Mouse (Mus musculus) embryonic fibroblast, embryonic 13.5 days (primary cell): ENCODE measurements at regions not wholly inside any gene's neighbourhood (a gene's known extent, or its start where the extent isn't known, plus 50 kb on each side); places are given as distances from the start of the nearest gene placed in this dataset.

Source experiments
- H3K27ac ChIP-seq: 2 replicates; pipeline ENCODE4 v1.5.1; 2012; ENCODE audit warnings: low read length, control low read depth, inconsistent platforms; ENCODE audit not compliant: insufficient read depth
- H3K4me1 ChIP-seq: 2 replicates; pipeline ENCODE4 v1.6.1; 2011; ENCODE audit warnings: low read length; ENCODE audit not compliant: control insufficient read depth, insufficient read depth
- H3K4me3 ChIP-seq: 2 replicates; pipeline ENCODE4 v1.5.1; 2011; ENCODE audit warnings: mild to moderate bottlenecking, control low read depth, low read length; ENCODE audit not compliant: insufficient read depth
- CTCF ChIP-seq: IDR thresholded peaks from 2 replicates; pipeline ENCODE4 v1.5.1; 2011; ENCODE audit warnings: mild to moderate bottlenecking, control low read depth, low read length, moderate library complexity, borderline replicate concordance; ENCODE audit not compliant: insufficient read depth
- POLR2A ChIP-seq: IDR thresholded peaks from 2 replicates; pipeline ENCODE4 v1.6.1; 2011; ENCODE audit warnings: low read depth, mild to moderate bottlenecking, control low read depth, low read length, moderate library complexity

DNA sequence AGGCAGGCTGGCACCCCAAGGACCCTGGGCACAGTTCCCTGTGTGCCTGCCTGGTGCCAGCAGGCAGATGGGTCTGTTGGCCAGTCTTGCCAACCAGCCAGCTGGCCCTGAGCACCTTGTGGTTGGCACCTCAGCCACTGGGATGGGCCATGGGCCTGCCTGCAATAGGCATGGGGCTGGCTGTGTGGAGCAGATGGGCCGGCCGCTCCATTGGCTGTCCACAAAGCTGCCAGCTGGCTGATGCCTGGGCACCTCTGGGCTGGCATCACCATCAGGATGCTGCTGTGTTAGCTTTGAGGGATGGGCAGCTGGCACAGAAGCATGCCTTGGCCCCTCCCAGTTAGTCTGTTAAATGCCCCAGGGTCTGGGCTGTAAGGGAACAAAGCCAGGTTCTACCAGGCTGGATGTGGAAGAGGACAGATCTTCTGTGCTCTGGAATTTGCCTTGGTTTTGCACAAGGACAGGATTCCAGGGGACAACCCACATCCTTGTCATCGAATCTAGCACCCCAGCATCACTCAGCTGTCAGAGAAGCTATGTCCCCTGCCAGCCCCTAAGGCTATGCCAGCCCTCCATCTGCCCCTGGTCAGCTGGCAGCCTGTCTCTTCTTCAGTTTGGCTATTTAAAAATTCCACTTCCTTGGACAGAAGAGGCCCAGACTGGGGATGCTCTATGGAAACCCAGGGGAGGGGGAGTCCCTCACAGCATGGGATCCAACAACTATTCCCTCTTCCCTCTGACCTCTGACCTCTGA, 201.8 kb downstream of the Gm26897 start:
- no peak overlapping the region for H3K4me3 ChIP-seq
- TF ChIP-seq CTCF (no peak), POLR2A (no peak)
- no peak overlapping the region for H3K27ac ChIP-seq
- no peaks in the 10 kb centered on the region for H3K4me1 ChIP-seq

DNA sequence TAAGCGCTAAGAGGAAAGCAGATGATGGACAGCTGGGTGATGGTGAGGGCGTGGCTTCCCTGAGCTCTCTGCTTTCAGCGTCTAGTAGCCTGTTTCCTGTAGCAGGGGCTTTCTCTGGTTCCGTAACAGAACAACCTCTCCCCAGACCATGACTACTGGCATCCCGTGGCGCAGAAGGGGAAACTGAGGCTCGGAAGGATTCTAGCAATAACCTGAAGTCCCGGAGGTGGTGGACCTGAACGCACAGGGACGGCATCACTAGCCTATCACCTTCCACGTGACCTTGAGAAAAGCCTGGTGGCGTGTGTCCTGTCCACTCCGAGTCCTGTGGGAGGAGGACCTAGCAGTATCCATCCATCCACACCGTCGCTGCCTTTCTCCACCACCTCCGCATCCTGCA, 208.1 kb downstream of the Gm26897 start:
- TF ChIP-seq CTCF (no peak), POLR2A (no peak)

DNA sequence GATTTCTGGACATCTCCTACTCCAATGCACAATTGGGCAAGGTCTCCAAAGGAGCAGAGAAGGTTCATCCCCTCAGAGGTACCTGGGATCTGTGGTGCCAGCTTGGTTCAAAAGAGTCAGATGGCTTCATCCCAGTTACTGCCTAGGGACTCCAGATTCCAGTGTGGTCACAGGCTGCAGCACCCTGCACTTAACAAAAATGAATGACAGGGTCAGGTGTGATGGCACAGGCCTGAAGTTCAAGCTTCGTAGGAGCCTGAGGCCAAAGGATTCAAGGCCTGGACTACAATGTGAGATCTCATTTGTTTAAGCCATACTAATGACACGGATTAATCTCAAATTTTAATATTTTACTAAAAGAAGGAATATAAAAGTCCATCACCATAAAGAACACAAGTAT, 209.1 kb downstream of the Gm26897 start:
- TF ChIP-seq CTCF (no peak), POLR2A (no peak)
- Histone ChIP-seq H3K4me1 (no peaks in the 10 kb centered on the region), H3K27ac (no peak overlapping the region), H3K4me3 (no peak overlapping the region)

More for the DNA sequence above, 208.1 kb downstream of the Gm26897 start:
- Histone ChIP-seq H3K4me1 (no peaks in the 10 kb centered on the region), H3K27ac (no peak overlapping the region), H3K4me3 (no peak overlapping the region)

DNA sequence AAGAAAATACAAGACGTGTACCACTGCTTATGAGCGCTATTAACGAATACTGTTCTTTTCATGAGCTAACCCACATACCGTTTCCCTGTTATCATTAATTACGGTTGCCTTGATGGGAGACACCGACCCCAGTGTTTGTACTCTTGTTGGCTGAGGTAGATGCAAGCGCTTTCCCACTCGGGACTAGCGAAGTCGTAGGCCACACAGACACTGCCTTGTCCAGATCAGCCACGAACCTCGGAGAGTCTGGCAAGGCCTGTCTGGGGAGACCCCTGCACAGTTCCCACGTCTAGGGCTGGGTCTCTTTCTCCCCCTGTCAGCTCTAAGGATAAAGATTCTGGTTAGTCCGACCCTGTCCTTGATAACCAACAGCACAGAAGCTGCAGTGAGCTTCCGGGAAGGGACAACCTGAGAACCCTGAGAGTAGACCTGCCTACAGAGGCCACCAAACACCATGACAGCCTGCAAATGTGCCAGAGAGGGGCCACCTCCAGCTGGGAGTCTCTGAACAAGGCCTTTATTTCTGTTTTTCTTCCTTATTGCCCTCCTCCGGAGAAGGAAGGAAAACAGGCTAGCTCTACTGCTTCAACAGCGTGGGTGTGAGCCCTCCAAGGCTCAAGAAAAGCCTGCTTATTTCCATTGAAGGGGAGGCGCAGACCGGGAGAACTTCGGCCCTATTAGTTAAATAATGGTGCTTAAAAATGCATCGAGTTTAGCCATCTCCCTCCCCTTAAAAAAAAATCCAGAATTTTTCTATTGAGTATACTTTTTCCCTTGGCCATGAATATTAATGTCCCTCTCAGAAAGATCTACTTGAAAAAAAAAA, 209.8 kb downstream of the Gm26897 start:
- TF ChIP-seq POLR2A (no peak), CTCF (no peak)
- H3K4me3 ChIP-seq, result no peak overlapping the region
- no peaks in the 10 kb centered on the region for H3K4me1 ChIP-seq
- no peak overlapping the region for H3K27ac ChIP-seq

DNA sequence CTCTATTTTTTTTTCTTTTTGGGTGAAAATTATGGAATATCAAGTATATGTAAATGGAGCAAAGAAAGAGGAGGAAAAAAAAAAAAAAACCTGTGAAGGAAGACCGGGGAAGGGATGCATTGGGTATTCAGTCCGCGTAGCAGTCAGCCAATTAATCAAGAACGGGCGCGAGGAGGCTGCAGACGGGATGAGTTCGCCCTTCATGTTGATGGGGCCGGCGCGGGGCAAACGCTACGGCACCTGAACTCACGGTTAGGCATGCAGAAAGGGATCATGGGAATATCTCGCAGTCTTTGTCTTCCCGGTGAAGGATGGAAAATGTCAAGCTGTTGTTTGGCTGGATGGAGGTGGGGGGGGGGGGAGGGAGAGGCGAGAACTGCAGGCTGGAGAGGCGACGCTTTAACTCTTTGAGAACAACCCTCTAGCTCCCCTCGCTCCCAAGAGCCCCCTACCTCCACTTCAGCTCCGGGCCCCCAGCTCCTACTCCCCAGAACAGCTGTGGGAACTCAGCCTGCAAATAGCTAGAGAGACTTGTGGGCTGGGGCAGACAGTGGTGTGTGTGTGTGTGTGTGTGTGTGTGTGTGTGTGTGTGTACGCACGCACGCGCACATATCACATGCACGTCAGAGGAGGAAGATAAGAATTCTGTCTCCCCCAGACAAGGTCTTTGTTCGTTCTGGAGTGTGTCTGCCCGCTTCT, 210.7 kb downstream of the Gm26897 start:
- H3K27ac ChIP-seq, result no peak overlapping the region
- no peaks in the 10 kb centered on the region for H3K4me1 ChIP-seq
- TF ChIP-seq POLR2A, result no peak
- no peak for TF ChIP-seq CTCF
- H3K4me3 ChIP-seq, result no peak overlapping the region

DNA sequence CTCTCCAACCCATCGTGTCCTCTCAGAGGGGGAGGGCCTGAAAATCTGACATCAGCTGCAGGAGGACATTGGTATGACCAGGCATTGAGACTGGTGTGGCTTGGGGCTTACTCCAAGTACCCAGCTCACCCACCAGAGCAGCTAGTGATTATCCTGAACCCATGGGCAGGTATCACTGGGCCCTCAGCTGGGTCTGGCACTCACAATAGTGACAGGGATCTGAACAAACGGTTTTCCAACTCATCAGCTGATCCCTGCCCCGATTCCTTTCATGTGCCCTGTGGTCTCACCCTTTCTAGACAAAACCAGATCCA, 211.2 kb downstream of the Gm26897 start:
- TF ChIP-seq POLR2A (no peak), CTCF (no peak)

DNA sequence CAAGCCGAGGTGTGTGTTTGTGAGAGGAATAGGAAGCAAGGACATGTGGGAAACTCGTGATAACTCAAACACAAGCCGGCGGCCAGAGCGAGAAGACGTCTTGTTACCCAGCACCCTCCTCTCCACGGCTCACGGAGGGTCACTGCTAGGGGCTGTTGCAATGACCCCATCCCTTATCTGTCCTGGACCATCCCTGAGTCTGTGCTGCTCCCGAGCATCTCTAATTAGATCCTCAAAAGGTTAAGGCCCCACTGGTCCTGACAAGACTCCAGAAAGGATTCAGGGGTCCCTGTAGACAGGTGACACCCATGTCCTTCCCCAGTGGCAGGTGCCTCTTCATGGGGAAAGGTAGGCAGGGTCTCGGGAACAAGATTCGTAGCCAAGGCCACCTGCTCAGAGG, 212.6 kb downstream of the Gm26897 start:
- TF ChIP-seq POLR2A, result no peak
- TF ChIP-seq CTCF, result no peak
- no peak overlapping the region for H3K4me3 ChIP-seq
- H3K4me1 ChIP-seq, result no peaks in the 10 kb centered on the region
- no peak overlapping the region for H3K27ac ChIP-seq

More for the DNA sequence above, 211.2 kb downstream of the Gm26897 start:
- Histone ChIP-seq H3K4me1 (no peaks in the 10 kb centered on the region), H3K27ac (no peak overlapping the region), H3K4me3 (no peak overlapping the region)

DNA sequence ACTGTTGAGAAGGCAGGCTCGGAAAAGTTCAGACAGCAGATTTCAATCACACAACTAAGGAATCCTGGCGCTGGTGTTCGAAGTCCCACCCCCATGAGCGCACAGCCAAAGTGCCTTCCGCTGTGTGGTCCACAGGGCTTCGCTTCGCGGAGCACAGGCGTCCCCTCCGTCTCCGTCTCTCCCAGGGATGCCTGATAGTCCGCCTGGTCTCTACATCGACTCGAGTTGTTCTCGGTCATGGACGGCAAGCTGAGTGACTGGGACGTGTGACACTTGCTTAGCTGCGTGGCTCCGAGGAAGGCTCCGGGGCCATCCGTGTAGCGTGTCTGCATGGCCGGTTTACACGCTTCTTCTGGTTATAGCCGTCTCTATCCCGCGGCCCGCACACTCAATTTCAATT, 224.0 kb downstream of the Gm26897 start:
- H3K4me3 ChIP-seq, result no peak overlapping the region
- no peak for TF ChIP-seq POLR2A
- TF ChIP-seq CTCF, result no peak
- no peaks in the 10 kb centered on the region for H3K4me1 ChIP-seq
- H3K27ac ChIP-seq, result no peak overlapping the region

DNA sequence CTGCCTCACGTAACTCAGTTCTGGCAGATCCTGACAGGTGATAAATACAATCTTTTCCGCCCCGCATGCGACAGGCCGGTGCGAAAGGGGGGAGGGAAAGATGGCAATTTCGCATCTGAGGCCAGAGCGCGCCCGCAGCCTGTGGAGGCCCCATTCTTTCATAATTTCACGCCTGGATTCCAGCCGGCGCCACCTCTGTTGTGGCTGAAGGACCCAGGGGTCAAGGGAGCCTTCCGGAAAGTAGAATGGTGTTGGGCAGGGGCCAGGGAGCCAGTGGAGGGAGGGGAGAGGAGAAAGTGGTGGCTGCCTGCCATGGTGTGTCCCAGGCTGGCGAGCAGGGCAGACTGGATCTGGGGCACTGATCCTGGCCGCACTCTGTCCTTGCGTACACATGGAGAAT, 224.5 kb downstream of the Gm26897 start:
- Histone ChIP-seq H3K27ac (no peak overlapping the region), H3K4me3 (no peak overlapping the region), H3K4me1 (no peaks in the 10 kb centered on the region)
- TF ChIP-seq POLR2A (no peak), CTCF (no peak)

DNA sequence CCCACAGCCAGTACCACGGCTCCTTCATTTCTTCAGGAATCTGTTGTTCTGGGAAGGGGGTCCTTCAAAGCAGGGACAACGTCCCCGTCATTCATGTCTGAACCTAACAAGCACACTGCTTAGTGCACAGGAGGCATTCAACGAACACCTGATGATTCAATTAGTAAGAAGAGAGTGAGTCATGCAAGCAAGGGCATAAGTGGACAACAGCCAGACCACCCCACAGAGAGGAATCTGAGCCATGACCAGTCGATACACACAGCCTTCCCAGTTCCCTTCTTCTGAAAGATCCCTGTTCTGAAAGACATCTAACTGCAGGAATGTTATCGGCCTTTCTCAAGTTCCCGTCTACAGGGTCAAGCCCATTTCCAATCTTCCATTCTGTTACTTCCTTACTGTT, 231.6 kb downstream of the Gm26897 start:
- Histone ChIP-seq H3K4me1 (no peaks in the 10 kb centered on the region), H3K4me3 (no peak overlapping the region), H3K27ac (no peak overlapping the region)
- TF ChIP-seq CTCF, result no peak
- TF ChIP-seq POLR2A, result no peak

DNA sequence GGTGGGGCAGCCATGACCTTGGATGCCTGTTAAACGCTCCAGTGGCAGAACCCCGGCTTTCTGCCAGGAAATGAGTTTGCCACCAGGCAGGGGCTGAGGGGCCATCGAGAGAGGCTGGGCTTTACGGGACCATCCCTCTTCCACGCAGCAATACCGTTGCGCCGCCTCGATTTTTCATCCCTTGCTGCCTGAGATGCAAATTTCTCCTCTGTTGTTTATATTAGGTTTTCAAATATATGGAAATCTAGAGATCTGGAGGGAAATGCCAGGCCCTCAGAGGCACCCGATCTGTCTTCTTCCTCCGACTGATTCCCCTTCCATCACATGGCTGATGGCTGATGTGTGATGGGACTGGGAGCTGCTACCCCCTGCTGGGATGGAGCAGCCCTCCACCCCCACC, 234.4 kb downstream of the Gm26897 start:
- Histone ChIP-seq H3K4me1 (no peaks in the 10 kb centered on the region), H3K27ac (no peak overlapping the region), H3K4me3 (no peak overlapping the region)
- TF ChIP-seq CTCF (no peak), POLR2A (no peak)
